Mouse (Mus musculus) liver, embryonic 11.5 days (tissue): ENCODE measurements around the gene Arl6ip5. TPM values are rescaled to one million over a fixed set of nuclear protein-coding genes. Genes with fewer than 3 reads are reported as not detected.
"Not testable (repeated sequence)": the region's sequence is repeated elsewhere in the genome, so short reads cannot be mapped to it uniquely, and the experiment has no call there.

Experiments
- ATAC-seq: fragments of 200-750 bp; cut with Nextera tagmentation; replicated peaks from 2 replicates; pipeline ENCODE4 v1.8.0; 2017; ENCODE audit warnings: moderate number of reproducible peaks, mild to moderate bottlenecking, moderate TSS enrichment, moderate library complexity; ENCODE audit not compliant: low FRiP score
- DNase-seq: peaks from one replicate; pipeline ENCODE4 v3.0.0-alpha.2; 2017; ENCODE audit warnings: low spot score
- H3K27ac ChIP-seq: fragments of 300-500 bp; sonication (generic); 2 replicates; pipeline ENCODE4 v1.5.1; 2014; ENCODE audit warnings: mild to moderate bottlenecking, low read depth, low read length, control low read depth
- H3K27me3 ChIP-seq: fragments of 300-500 bp; sonication (generic); replicated peaks from 2 replicates; pipeline ENCODE4 v1.6.1; 2014; ENCODE audit warnings: low read length, mixed read lengths; ENCODE audit not compliant: control insufficient read depth, insufficient read depth
- H3K36me3 ChIP-seq: fragments of 300-500 bp; sonication (generic); 2 replicates; pipeline ENCODE4 v1.6.1; 2014; ENCODE audit warnings: mild to moderate bottlenecking, low read length, moderate library complexity, mixed read lengths; ENCODE audit not compliant: control insufficient read depth, insufficient read depth
- H3K4me1 ChIP-seq: fragments of 300-500 bp; sonication (generic); replicated peaks from 2 replicates; pipeline ENCODE4 v1.6.1; 2014; ENCODE audit warnings: low read length, mixed read lengths; ENCODE audit not compliant: control insufficient read depth, insufficient read depth
- H3K4me2 ChIP-seq: fragments of 300-500 bp; sonication (generic); 2 replicates; pipeline ENCODE4 v1.6.1; 2014; ENCODE audit warnings: mild to moderate bottlenecking, control low read depth, moderate library complexity
- H3K4me3 ChIP-seq: fragments of 300-500 bp; sonication (generic); 2 replicates; pipeline ENCODE4 v1.5.1; 2014; ENCODE audit warnings: low read depth, low read length, control low read depth
- H3K9ac ChIP-seq: fragments of 300-500 bp; sonication (generic); 2 replicates; pipeline ENCODE4 v1.6.1; 2014; ENCODE audit warnings: low read depth, low read length, control low read depth
- H3K9me3 ChIP-seq: fragments of 300-500 bp; sonication (generic); 2 replicates; pipeline ENCODE4 v1.6.1; 2016; ENCODE audit warnings: low read length, inconsistent platforms, mixed read lengths; ENCODE audit not compliant: control insufficient read depth
- WGBS: fragments of 180-500 bp; shearing (Covaris S2); extraction: QIAGEN DNeasy Blood & Tissue Kit; methylation state at CpG from one replicate; pipeline ENCODE4 v1.1.7; 2014; 5-methylcytosine and 5-hydroxymethylcytosine counted together
- polyA plus RNA-seq: library from polyadenylated mRNA; unstranded; fragments of >200 nt; fragmentation: Nextera tagmentation; extraction: Ambion mirVana; gene quantifications from 2 replicates; pipeline ENCODE4 v1.2.1, GENCODE M21; 2014

Gene Arl6ip5
- polyA plus RNA-seq, 1 experiment from 2014 or later: 38.6 TPM

DNA sequence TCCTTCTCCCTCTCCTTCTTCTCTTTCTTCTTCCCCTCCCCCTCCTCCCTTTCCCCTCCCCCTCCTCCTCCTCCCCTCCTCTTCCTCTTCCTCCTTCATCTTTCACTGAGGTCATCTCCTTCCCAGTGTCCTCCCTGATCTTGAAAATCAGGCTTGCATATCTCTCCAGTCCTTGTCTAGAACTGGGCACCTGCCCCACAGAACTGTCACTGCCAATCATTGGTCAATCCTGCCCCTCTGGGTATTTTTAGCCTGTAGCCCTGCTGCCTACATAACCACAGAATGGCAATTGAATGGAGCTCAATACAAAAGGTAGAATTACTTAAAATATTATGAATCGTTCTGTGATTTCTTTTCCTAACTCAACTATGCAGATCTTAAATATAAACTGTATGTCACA is 48.0 kb downstream of the Arl6ip5 start:
- Histone ChIP-seq H3K4me1 (no peaks in the 10 kb centered on the region), H3K4me2 (no peak overlapping the region), H3K27ac (no peak overlapping the region), H3K4me3 (no peak overlapping the region), H3K9me3 (no peaks in the 10 kb centered on the region), H3K9ac (no peak overlapping the region), H3K36me3 (no peaks in the 10 kb centered on the region), H3K27me3 (no peaks in the 10 kb centered on the region)
- ATAC-seq (no peak), DNase-seq (no peak)
- 80% methylated on average over 1 of the region's 1 CpGs for WGBS

DNA sequence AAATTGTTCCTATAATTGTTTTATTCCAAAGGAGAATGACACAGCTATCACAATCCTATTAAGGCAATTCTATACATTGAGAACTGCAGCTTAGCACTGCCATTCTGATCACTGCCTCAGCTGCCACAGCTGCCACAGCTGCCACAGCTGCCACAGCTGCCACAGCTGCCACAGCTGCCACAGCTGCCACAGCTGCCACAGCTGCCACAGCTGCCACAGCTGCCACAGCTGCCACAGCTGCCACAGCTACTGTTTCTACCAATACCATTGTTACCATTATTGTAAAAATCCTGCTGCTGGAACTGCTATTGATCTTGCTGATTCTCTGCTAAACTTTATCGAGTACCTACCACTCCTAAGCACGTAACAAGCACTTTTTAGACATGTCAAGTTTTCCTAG is 49.4 kb downstream of the Arl6ip5 start:
- WGBS: 92% methylated on average over 2 of the region's 2 CpGs
- H3K9me3 ChIP-seq, H3K27ac ChIP-seq, H3K4me2 ChIP-seq, H3K9ac ChIP-seq, DNase-seq, H3K36me3 ChIP-seq, H3K4me3 ChIP-seq, H3K27me3 ChIP-seq, ATAC-seq, H3K4me1 ChIP-seq: not testable (repeated sequence)

DNA sequence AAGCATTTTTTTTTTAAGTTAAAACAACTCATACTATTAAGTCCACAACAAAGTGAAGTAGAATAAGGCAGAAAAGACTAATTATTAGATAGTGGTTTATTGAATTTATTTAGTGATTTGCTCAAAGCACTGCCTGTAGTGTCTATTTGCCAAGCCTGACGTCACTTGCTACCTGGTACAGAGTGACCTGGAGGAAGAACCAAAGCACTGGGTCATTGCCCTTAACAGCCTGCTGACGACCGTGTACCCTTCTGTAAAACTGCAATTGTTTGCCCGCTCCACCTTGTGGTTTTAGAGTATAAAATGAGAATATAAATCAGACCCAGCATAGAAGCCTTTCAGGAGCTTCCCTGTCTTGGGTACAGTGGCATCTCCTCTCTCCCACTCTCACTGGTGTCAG is 51.7 kb downstream of the Arl6ip5 start:
- H3K9me3 ChIP-seq: no peaks in the 10 kb centered on the region
- no peak for DNase-seq
- no peak overlapping the region for H3K9ac ChIP-seq
- no peak for ATAC-seq
- H3K36me3 ChIP-seq: no peaks in the 10 kb centered on the region
- no peaks in the 10 kb centered on the region for H3K27me3 ChIP-seq
- 74% methylated on average over 4 of the region's 4 CpGs for WGBS
- H3K4me2 ChIP-seq: no peak overlapping the region
- H3K4me3 ChIP-seq: no peak overlapping the region
- H3K27ac ChIP-seq: no peak overlapping the region
- H3K4me1 ChIP-seq: no peaks in the 10 kb centered on the region

DNA sequence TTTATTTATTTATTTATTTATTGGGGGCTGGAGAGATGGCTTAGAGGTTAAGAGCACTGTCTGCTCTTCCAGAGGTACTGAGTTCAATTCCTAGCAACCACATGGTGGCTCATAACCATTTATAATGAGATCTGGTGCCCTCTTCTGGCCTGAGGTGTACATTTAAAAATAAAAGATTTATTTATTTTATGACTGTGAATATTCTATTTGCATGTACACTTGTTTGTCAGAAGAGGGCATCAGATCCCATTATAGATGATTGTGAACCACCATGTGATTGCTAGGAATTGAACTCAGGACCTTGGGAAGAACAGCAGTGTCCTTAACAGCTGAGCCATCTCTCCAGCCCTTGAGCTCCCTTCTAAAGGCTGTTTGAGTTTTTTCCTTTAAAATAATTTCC is 53.3 kb downstream of the Arl6ip5 start:
- DNase-seq, H3K27ac ChIP-seq, H3K4me1 ChIP-seq, H3K4me3 ChIP-seq, H3K4me2 ChIP-seq, H3K36me3 ChIP-seq, ATAC-seq, H3K9me3 ChIP-seq, H3K27me3 ChIP-seq, H3K9ac ChIP-seq: not testable (repeated sequence)

DNA sequence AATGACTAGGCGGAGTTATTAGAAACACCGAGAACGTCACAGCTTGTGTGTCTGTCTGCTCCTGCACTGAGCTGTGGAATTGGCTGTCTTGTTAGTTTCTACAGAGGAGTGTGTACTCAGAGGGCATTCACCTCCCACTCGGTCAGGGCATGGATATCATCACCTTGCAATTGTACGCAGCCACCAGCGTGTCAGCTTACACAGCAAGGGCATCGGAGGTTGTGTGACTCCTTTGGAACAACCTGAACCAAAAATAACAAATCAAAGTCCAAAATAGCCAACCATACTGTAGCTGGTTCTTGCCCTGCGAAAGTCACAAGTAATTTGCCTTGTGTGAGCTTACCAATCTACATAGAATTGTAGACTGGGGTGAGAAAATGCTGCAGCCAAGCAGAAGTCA is 54.8 kb downstream of the Arl6ip5 start:
- H3K4me1 ChIP-seq: no peaks in the 10 kb centered on the region
- DNase-seq (no peak), ATAC-seq (no peak)
- no peaks in the 10 kb centered on the region for H3K27me3 ChIP-seq
- no peaks in the 10 kb centered on the region for H3K36me3 ChIP-seq
- 75% methylated on average over 8 of the region's 8 CpGs for WGBS
- no peak overlapping the region for H3K4me3 ChIP-seq
- H3K4me2 ChIP-seq: no peak overlapping the region
- no peak overlapping the region for H3K27ac ChIP-seq
- no peaks in the 10 kb centered on the region for H3K9me3 ChIP-seq
- no peak overlapping the region for H3K9ac ChIP-seq

DNA sequence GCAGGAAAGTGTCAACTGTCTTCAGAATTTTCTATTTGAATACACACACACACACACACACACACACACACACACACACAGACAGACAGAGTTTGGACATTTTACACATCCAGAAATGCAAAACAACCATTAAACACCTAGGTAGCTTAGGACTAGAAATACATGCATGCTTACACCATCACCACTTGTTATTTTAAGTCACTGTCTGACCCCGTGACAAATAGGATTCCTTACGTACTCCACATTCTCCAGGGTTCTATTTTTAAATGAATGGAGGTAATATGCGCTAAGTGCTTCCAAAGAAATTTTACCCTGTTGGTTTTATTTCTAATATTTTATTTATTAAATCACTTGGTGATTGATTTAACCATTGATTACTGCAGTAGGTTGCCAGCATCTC is 55.2 kb downstream of the Arl6ip5 start:
- Histone ChIP-seq H3K4me1 (no peaks in the 10 kb centered on the region), H3K27me3 (no peaks in the 10 kb centered on the region), H3K27ac (no peak overlapping the region), H3K9ac (no peak overlapping the region), H3K4me2 (no peak overlapping the region), H3K9me3 (no peaks in the 10 kb centered on the region), H3K36me3 (no peaks in the 10 kb centered on the region), H3K4me3 (no peak overlapping the region)
- WGBS: 83% methylated on average over 3 of the region's 3 CpGs
- DNase-seq (no peak), ATAC-seq (no peak)

DNA sequence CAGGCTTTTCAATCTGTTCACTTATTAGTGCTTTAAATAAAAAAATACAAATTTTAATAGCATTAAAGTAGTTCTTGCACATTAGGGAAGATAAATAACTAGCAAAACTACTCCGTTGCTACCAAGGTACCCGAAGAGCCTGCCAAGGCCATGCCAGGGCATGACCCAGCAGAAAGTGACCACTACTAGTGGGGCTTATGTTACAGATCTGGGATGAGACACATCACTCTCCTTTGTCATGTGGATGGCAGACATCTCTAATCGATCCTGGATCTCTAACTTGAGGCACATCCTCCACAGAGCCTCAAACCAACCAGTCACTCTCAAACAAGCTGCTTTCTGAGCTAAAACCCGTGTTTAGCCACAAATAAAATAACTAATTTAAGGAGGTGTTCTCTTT is 56.2 kb downstream of the Arl6ip5 start:
- ATAC-seq (no peak), DNase-seq (no peak)
- H3K27ac ChIP-seq: no peak overlapping the region
- H3K4me1 ChIP-seq: no peaks in the 10 kb centered on the region
- no peak overlapping the region for H3K4me3 ChIP-seq
- H3K27me3 ChIP-seq: no peaks in the 10 kb centered on the region
- no peak overlapping the region for H3K9ac ChIP-seq
- H3K4me2 ChIP-seq: no peak overlapping the region
- H3K36me3 ChIP-seq: no peaks in the 10 kb centered on the region
- 63% methylated on average over 4 of the region's 4 CpGs for WGBS
- H3K9me3 ChIP-seq: no peaks in the 10 kb centered on the region

DNA sequence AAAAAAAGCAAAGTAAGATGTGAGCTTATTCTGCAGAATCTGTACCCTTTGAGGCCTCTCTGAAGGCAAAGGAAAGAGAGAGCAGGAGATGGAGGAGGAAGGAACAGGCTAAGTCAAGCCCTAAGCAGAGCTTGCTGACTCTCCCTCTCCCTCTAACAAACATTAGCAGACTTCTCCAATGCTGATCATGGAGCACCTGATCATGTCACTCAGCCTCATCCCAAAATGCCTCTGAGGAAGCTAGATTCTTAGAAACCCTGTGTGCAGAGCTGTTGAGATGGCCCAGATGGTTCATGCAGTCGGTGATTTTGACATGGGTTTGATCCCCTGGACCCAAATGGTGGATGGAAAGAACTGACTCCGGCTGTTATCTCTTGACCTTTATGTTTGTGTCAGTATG is 56.6 kb downstream of the Arl6ip5 start:
- Histone ChIP-seq H3K4me1 (no peaks in the 10 kb centered on the region), H3K9me3 (no peaks in the 10 kb centered on the region), H3K27me3 (no peaks in the 10 kb centered on the region), H3K36me3 (no peaks in the 10 kb centered on the region), H3K27ac (no peak overlapping the region), H3K4me2 (no peak overlapping the region), H3K4me3 (no peak overlapping the region), H3K9ac (no peak overlapping the region)
- no peak for DNase-seq
- ATAC-seq: no peak
- WGBS: 72% methylated on average over 2 of the region's 2 CpGs

DNA sequence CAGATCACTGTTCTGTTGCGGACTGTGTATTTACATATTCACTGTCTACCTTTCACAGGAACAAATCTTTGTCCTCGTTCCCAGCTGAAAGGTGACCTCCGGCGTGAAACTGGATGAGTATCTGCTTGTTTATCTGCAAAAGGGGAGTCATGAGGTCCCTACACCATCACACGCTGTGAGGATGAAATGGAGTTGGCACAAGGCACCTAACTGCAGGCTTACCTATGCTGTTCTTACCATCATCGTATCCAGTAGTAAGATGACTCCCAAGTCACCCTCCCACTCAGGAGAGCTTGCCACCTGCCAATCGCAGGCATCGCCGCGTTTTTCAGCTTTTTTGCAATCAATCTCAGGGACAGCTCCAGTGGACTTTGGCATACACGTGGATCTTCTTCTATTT is 59.1 kb downstream of the Arl6ip5 start:
- DNase-seq: no peak
- ATAC-seq: no peak
- no peak overlapping the region for H3K27ac ChIP-seq
- H3K9ac ChIP-seq: no peak overlapping the region
- H3K4me2 ChIP-seq: no peak overlapping the region
- H3K9me3 ChIP-seq: no peaks in the 10 kb centered on the region
- H3K4me3 ChIP-seq: no peak overlapping the region
- H3K36me3 ChIP-seq: no peaks in the 10 kb centered on the region
- 73% methylated on average over 11 of the region's 11 CpGs for WGBS
- no peaks in the 10 kb centered on the region for H3K27me3 ChIP-seq
- no peaks in the 10 kb centered on the region for H3K4me1 ChIP-seq
